Mouse (Mus musculus): ENCODE results near the gene Jazf1. TPM values are rescaled to one million over a fixed set of nuclear protein-coding genes. Genes with fewer than 3 reads are reported as not detected.

Jazf1 gene
- polyA plus RNA-seq, 1 experiment: 8.8 TPM

DNA sequence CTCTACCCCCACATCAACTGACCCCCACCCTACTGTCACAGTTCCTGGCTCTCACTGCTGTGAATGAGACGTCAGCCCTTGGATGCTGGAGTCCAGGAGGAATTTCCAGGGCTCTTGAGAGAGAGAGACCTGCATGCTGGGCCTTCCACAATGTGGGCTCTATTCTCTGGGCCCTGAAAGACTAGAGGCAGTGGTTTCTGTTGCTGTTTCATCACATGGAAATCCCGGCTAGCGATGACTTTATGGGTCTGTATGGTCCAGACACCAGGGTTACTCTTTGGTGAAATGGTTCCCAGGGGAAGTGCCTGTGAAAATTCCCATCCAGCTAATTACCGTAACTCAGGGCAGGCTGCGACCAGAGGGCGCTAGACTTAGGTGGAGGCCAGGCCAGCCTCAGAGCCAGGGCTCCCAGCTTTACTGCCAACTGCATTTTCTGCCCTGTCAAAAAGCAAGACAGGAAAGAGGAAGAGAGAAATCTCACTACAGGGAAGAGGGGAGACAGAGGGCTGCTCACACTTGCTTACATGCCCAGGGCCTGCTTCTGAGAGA, 271.1 kb downstream of the Jazf1 start:
- Histone ChIP-seq H3K4me3 (ENCODE audit: insufficient read depth, low read length) (no peak overlapping the region), H3K4me1 (ENCODE audit: control insufficient read depth, insufficient read depth, low read length) (peaks cover 7% of the 10 kb centered on the region; the same call in 1 of the 2 replicates), H3K27ac (ENCODE audit: insufficient read depth, low read length) (no peak overlapping the region)
- TF ChIP-seq CTCF (IDR thresholded peaks at IDR 0.05; ENCODE audit: borderline replicate concordance, insufficient read depth, low read length): no peak; the same call in 1 of the 2 replicates
- no peak for TF ChIP-seq POLR2A (IDR thresholded peaks at IDR 0.05; ENCODE audit: low read depth, low read length)

DNA sequence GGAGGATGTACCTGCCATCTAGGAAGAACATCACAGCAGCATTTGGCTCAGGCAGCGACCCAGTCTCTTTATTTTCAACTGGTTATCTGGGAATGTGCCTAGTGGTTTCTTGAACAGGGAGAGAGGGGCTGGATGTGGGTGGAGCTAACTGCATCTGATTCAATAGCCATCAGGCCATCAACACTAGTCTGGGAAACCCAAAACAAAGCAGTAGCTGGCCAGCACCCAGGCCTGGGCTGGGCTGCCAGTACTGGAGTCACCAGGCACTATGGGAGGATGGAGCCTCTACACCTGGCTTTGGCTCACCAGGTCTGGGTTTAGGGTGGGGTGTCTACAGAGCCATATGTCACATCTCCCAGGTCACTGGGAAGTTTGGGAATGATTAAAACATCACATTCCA, 271.7 kb downstream of the Jazf1 start:
- TF ChIP-seq POLR2A (IDR thresholded peaks at IDR 0.05; ENCODE audit: low read depth, low read length): no peak
- no peak for TF ChIP-seq CTCF (IDR thresholded peaks at IDR 0.05; ENCODE audit: borderline replicate concordance, insufficient read depth, low read length)
- H3K4me3 ChIP-seq (ENCODE audit: insufficient read depth, low read length): no peak overlapping the region
- peaks cover 3% of the 10 kb centered on the region; the same call in 1 of the 2 replicates for H3K4me1 ChIP-seq (ENCODE audit: control insufficient read depth, insufficient read depth, low read length)
- no peak overlapping the region; the same call in 1 of the 2 replicates for H3K27ac ChIP-seq (ENCODE audit: insufficient read depth, low read length)

DNA sequence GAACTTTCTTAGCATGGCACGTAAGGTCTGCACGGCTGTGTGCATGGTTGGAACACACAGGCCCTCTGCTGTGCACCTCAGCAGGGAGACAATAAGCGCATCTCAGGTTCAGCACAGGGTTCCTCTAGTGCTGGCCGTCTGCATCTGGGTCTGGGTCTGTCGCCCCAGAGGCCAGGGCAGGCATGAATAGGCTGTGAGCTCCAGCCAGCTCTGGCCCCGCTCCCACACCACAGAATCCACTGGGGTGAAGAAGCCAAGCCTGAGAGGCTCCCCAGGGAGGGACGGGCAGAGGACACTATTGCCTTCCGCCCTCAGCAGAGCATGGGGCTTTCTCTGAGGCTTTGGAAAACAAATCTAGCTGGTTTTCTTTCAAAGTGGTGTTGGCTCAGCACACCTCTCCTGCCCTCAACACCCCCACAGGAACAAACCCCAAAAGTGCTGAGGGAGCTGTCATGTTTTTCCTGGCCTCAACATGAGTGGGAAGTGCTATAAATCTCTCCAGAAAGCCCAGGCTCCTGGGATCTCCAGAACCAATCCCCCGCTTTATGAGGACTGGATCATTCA, 272.3 kb downstream of the Jazf1 start:
- TF ChIP-seq CTCF (IDR thresholded peaks at IDR 0.05; ENCODE audit: borderline replicate concordance, insufficient read depth, low read length) (no peak), POLR2A (IDR thresholded peaks at IDR 0.05; ENCODE audit: low read depth, low read length) (no peak)
- Histone ChIP-seq H3K4me3 (ENCODE audit: insufficient read depth, low read length) (no peak overlapping the region), H3K4me1 (ENCODE audit: control insufficient read depth, insufficient read depth, low read length) (peaks cover 3% of the 10 kb centered on the region; the same call in 1 of the 2 replicates), H3K27ac (ENCODE audit: insufficient read depth, low read length) (peak overlapping the region; percentile 13; the same call in 1 of the 2 replicates)

DNA sequence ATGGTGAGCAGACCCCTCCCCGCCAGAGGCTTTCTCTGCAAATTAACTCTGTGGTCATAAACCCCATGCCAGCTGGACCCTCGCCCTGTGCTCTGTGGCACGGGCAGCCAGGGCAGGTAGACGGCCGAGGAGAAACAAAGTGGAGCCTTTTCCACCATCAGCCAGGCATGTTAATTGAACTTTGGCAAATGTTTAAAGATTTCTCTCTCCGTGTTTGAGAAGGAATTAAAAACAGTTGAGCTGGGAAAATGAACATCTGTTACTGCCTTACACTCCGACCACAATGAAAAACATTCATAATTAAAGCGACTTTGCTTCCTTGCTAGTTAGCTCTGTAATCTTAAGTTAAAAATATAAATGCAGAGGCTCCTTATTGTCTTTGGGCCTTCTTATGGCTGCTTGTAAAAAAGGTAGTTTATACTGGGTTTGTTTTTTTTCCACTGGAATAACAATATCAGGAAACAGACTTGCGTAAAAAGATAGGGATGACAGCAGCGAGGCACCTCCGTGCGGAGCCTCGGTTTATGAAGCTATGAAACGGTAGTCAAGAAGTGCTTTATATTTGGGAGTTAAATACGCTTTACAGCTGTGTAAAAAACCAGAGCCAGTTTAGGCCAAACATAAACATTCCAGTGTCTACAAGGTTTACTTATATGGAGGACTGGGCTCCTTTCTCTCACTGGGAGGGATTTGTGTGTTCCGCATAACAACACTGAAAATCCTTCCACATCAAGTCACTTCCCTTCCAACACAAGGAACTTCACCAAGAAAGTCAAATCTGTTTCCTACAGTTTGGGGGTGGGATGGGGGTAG, 273.2 kb downstream of the Jazf1 start:
- no peak overlapping the region for H3K4me3 ChIP-seq (ENCODE audit: insufficient read depth, low read length)
- H3K27ac ChIP-seq (ENCODE audit: insufficient read depth, low read length): no peak overlapping the region
- TF ChIP-seq POLR2A (IDR thresholded peaks at IDR 0.05; ENCODE audit: low read depth, low read length) (no peak), CTCF (IDR thresholded peaks at IDR 0.05; ENCODE audit: borderline replicate concordance, insufficient read depth, low read length) (no peak)
- peaks cover 3% of the 10 kb centered on the region; the same call in 1 of the 2 replicates for H3K4me1 ChIP-seq (ENCODE audit: control insufficient read depth, insufficient read depth, low read length)

DNA sequence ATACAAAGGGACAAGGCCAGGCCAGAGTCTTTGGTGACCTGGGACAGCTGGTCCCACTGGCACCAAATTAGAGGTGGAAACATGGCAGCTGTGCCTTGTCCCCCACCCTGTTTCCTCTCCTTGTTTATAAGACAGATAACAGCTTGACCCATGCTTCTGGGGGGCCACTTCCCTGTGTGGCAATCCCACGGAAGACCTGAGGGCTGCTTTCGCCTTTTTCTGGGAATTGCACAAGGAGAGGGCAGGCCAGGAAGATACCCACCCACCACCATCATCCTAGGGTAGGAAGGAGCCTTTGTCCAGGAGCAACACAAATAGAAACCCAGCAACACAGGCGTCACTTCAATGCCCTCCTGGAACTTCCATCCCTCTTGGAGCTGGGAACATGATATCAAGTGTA, 276.0 kb downstream of the Jazf1 start:
- peaks cover 3% of the 10 kb centered on the region; the same call in 1 of the 2 replicates for H3K4me1 ChIP-seq (ENCODE audit: control insufficient read depth, insufficient read depth, low read length)
- H3K4me3 ChIP-seq (ENCODE audit: insufficient read depth, low read length): no peak overlapping the region
- no peak for TF ChIP-seq CTCF (IDR thresholded peaks at IDR 0.05; ENCODE audit: borderline replicate concordance, insufficient read depth, low read length)
- no peak for TF ChIP-seq POLR2A (IDR thresholded peaks at IDR 0.05; ENCODE audit: low read depth, low read length)
- no peak overlapping the region for H3K27ac ChIP-seq (ENCODE audit: insufficient read depth, low read length)

DNA sequence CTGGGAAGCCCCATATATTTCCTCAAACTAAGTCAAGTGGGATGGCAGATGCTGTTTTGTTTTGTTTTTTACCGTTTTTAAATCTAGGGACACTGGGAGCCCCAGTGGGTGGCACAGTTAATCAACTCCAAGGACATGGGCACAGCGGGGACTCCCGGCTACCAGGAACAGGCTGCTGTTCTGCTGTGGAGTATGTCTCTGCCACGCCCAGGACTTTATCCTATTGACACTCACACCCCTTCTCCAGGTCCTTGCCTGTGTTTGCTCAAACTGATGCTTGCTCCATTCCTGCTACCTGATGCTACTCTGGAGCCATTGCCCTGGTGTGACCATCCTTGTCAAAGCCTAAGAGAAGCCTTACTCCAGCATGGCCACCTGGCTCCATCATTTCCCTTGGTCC, 277.6 kb downstream of the Jazf1 start:
- Histone ChIP-seq H3K4me3 (ENCODE audit: insufficient read depth, low read length) (no peak overlapping the region), H3K4me1 (ENCODE audit: control insufficient read depth, insufficient read depth, low read length) (peaks cover 3% of the 10 kb centered on the region; the same call in 1 of the 2 replicates), H3K27ac (ENCODE audit: insufficient read depth, low read length) (no peak overlapping the region)
- TF ChIP-seq POLR2A (IDR thresholded peaks at IDR 0.05; ENCODE audit: low read depth, low read length) (no peak), CTCF (IDR thresholded peaks at IDR 0.05; ENCODE audit: borderline replicate concordance, insufficient read depth, low read length) (no peak)

DNA sequence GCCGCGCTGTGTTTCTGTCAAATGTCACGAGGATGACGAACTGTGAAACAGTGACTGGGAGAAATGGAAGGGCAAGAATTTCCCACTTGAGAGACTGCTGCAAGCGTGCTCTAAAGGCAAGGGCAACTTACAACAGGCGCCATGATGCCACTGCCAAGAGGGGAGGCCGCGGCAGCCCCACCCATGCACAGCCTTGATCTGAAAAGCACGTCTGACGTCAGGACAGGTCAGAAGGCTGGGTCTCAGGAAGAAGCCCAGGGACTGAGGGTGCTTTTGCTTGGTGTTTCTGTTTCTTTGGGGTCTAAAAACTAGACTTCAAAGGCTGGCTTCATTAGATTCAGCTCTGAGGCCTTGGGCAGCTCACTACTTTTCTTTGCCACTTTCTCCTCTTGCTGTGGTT, 278.1 kb downstream of the Jazf1 start:
- peaks cover 3% of the 10 kb centered on the region; the same call in 1 of the 2 replicates for H3K4me1 ChIP-seq (ENCODE audit: control insufficient read depth, insufficient read depth, low read length)
- no peak overlapping the region for H3K27ac ChIP-seq (ENCODE audit: insufficient read depth, low read length)
- no peak overlapping the region for H3K4me3 ChIP-seq (ENCODE audit: insufficient read depth, low read length)
- no peak for TF ChIP-seq POLR2A (IDR thresholded peaks at IDR 0.05; ENCODE audit: low read depth, low read length)
- no peak for TF ChIP-seq CTCF (IDR thresholded peaks at IDR 0.05; ENCODE audit: borderline replicate concordance, insufficient read depth, low read length)

DNA sequence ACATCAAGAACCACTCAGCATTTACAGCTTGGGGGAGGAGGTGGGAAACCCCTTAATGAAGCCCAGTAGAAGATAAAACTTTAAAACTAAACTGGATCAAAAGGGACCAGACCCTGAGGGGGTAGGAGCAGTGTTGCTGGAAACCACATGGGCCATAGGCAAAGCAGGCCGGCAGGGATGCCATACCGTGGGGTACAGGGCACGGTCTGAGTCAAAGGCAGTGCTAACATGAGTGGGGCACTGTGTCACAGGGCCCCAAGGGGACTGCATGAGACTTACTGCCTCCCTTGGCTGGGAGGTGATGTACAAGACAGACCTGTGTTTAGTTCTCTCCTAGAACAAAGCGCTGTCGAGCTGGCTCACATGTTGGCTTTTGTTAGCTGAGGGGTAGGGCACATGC, 288.9 kb downstream of the Jazf1 start:
- Histone ChIP-seq H3K4me1 (ENCODE audit: control insufficient read depth, insufficient read depth, low read length) (no peaks in the 10 kb centered on the region), H3K27ac (ENCODE audit: insufficient read depth, low read length) (no peak overlapping the region)
- TF ChIP-seq POLR2A (IDR thresholded peaks at IDR 0.05; ENCODE audit: low read depth, low read length): no peak
- no peak for TF ChIP-seq CTCF (IDR thresholded peaks at IDR 0.05; ENCODE audit: borderline replicate concordance, insufficient read depth, low read length)

DNA sequence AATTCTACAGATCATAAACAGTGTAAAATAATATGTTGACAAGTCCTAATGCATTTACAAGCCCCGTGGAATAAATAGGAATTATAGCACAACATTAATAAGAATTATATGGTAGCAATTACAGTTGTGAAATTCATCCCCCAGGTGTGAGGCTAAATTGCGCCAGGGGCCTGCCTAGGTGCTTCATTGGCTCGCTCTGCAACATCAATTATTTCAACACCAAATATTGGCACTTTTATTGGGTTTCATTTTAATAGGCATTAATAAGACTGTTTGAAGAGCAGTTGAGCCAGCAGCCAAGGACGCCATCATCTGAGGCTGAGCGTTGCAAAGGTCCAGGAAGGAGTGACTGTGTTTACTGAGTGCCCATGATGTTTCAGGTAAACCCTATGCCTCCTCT, 289.9 kb downstream of the Jazf1 start:
- no peaks in the 10 kb centered on the region for H3K4me1 ChIP-seq (ENCODE audit: control insufficient read depth, insufficient read depth, low read length)
- no peak for TF ChIP-seq CTCF (IDR thresholded peaks at IDR 0.05; ENCODE audit: borderline replicate concordance, insufficient read depth, low read length)
- TF ChIP-seq POLR2A (IDR thresholded peaks at IDR 0.05; ENCODE audit: low read depth, low read length): no peak
- no peak overlapping the region for H3K27ac ChIP-seq (ENCODE audit: insufficient read depth, low read length)
- H3K4me3 ChIP-seq (ENCODE audit: insufficient read depth, low read length): no peak overlapping the region

More for the DNA sequence above, 288.9 kb downstream of the Jazf1 start:
- H3K4me3 ChIP-seq (ENCODE audit: insufficient read depth, low read length): no peak overlapping the region

DNA sequence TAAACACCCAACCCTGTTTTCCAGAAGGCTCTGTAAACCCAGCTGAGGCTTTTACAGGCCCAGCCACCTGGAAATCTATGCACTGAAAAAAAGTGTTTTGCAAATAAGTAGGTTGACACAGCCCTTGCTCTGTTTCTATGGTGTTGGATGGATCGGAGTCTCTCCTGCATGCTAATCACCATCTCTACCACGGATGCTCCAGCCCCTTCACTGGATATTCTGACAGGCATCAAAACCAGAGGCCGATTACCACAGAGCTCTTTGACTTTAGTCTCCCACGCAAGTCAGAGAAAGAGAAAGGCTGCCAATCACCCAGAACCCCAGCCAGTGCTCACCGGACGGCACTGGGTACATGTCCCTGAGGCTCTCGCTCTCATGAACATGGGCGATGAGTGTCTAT, 291.4 kb downstream of the Jazf1 start:
- TF ChIP-seq POLR2A (IDR thresholded peaks at IDR 0.05; ENCODE audit: low read depth, low read length) (no peak), CTCF (IDR thresholded peaks at IDR 0.05; ENCODE audit: borderline replicate concordance, insufficient read depth, low read length) (no peak)
- no peak overlapping the region for H3K4me3 ChIP-seq (ENCODE audit: insufficient read depth, low read length)
- no peak overlapping the region for H3K27ac ChIP-seq (ENCODE audit: insufficient read depth, low read length)
- no peaks in the 10 kb centered on the region for H3K4me1 ChIP-seq (ENCODE audit: control insufficient read depth, insufficient read depth, low read length)

All from embryonic fibroblast, embryonic 13.5 days (primary cell).